Mouse (Mus musculus) bone marrow, adult 2 months (tissue): ENCODE measurements around the gene Sstr3.

ENCODE experiments used
- CTCF ChIP-seq: fragments of 200-500 bp; IDR thresholded peaks from 2 replicates; pipeline ENCODE4 v1.5.1; 2011; ENCODE audit warnings: low read length, control low read depth; ENCODE audit not compliant: control insufficient read depth, insufficient read depth
- POLR2A ChIP-seq: fragments of 200-500 bp; IDR thresholded peaks from 2 replicates; pipeline ENCODE4 v1.6.1; 2011; ENCODE audit warnings: low read depth, mild to moderate bottlenecking, control low read depth, low read length, borderline replicate concordance; ENCODE audit not compliant: control insufficient read depth

DNA sequence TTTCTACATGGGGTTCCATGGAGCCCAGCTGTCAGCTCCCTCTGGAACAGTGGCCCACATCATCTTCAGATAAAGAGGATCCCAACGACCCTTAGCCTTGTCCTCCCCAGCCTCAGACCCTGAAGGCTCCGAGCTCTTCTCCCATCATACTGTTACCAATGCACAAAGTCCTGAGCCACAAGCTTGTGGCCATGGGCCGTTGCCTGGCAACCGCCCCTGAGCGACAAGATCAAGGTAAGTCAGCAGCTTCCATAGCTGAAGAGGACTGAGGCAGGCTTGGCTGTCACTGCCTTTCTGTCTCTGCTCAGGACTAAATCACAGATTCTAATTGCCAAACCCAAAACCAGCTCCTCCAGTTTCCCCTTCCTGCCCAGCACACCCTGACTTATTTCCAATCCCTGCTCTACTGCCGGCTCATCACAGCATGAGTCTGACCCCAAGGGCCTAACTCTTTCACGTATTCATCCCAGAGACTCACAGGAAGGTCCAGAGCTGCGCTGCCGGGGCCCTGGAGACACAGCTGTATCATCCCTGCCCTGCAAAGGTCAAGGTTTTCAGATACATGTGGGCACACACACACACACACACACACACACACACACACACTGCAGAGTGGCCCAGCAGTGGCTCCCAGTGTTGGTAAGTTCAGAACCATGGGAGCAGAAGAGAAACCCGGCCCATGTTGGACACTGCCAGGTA, 8.6 kb downstream of the Sstr3 start:
- no peak for TF ChIP-seq CTCF
- no peak for TF ChIP-seq POLR2A
